Mouse (Mus musculus) forebrain, embryonic 11.5 days (tissue): ENCODE measurements at regions not wholly inside any gene's neighbourhood (a gene's known extent, or its start where the extent isn't known, plus 50 kb on each side); places are given as distances from the start of the nearest gene placed in this dataset.
A peak's percentile ranks its signal among the peaks of the same experiment; 100 is the strongest.

Experiments
- ATAC-seq: fragments of 200-750 bp; cut with Nextera tagmentation; replicated peaks from 2 replicates; pipeline ENCODE4 v1.8.0; 2017; ENCODE audit warnings: moderate TSS enrichment; ENCODE audit not compliant: low FRiP score
- DNase-seq: peaks from one replicate; pipeline ENCODE4 v3.0.0-alpha.2; 2017; ENCODE audit warnings: low spot score
- H3K27ac ChIP-seq: fragments of 300-500 bp; sonication (generic); 2 replicates; pipeline ENCODE4 v1.5.1; 2014; ENCODE audit warnings: low read depth, low read length
- H3K27me3 ChIP-seq: fragments of 300-500 bp; sonication (generic); 2 replicates; pipeline ENCODE4 v1.6.1; 2014; ENCODE audit warnings: mild to moderate bottlenecking, low read length, mixed read lengths; ENCODE audit not compliant: control insufficient read depth, insufficient read depth
- H3K36me3 ChIP-seq: fragments of 300-500 bp; sonication (generic); 2 replicates; pipeline ENCODE4 v1.6.1; 2014; ENCODE audit warnings: mild to moderate bottlenecking, low read length, moderate library complexity, mixed read lengths; ENCODE audit not compliant: control insufficient read depth, insufficient read depth
- H3K4me1 ChIP-seq: fragments of 300-500 bp; sonication (generic); replicated peaks from 2 replicates; pipeline ENCODE4 v1.6.1; 2014; ENCODE audit warnings: low read length, mixed read lengths; ENCODE audit not compliant: control insufficient read depth, insufficient read depth
- H3K4me2 ChIP-seq: fragments of 300-500 bp; sonication (generic); 2 replicates; pipeline ENCODE4 v1.6.1; 2014; ENCODE audit warnings: low read depth, mild to moderate bottlenecking, low read length, moderate library complexity, mixed read lengths; ENCODE audit not compliant: severe bottlenecking
- H3K4me3 ChIP-seq: fragments of 300-500 bp; sonication (generic); 2 replicates; pipeline ENCODE4 v1.5.1; 2014; ENCODE audit warnings: low read depth, low read length
- H3K9ac ChIP-seq: fragments of 300-500 bp; sonication (generic); 2 replicates; pipeline ENCODE4 v1.6.1; 2014; ENCODE audit warnings: low read length
- H3K9me3 ChIP-seq: fragments of 300-500 bp; sonication (generic); 2 replicates; pipeline ENCODE4 v1.6.1; 2016; ENCODE audit warnings: low read length, mixed read lengths; ENCODE audit not compliant: control insufficient read depth
- WGBS: fragments of 180-500 bp; shearing (Covaris S2); extraction: QIAGEN DNeasy Blood & Tissue Kit; methylation state at CpG from one replicate; pipeline ENCODE4 v1.1.7; 2014; 5-methylcytosine and 5-hydroxymethylcytosine counted together

DNA sequence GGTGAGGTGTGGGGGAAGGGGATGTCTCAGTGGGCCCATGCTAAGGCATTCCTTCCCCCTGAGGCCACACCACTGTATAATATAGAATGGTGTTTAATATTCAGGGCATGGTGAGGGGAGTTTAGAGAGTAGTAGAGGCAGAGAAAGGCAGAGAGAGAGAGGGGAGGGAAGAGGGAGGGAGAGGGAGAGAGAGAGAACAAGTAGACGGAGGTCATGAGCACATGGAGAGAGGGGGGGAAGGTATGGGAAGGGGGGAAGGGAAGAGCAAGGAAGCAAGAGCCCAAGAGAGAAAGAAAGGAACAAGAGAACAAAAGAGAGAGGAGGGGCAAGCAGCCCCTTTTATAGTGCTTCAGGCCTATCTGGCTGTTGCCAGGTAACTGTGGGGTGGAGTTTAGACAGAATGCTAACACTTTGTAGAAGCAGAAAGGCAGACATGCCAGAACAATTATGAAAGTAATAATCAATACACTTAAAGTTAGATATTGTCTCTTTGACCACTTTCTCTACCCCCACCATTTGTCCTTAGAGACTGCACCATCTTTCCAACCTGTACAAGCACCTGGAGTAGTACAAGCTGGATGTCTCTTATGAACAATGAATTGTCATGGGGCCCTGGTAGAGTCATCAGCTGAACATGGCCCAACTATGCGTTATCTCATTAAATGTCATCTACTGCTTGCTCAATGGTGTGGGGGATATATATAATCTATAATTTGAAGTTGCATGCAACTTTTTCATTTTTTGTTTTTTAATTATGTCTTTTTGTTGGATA, 422.6 kb downstream of the Nbas start:
- Histone ChIP-seq H3K4me3 (no peak overlapping the region), H3K4me2 (no peak overlapping the region), H3K27ac (no peak overlapping the region), H3K36me3 (no peaks in the 10 kb centered on the region), H3K9me3 (no peaks in the 10 kb centered on the region), H3K4me1 (no peaks in the 10 kb centered on the region), H3K27me3 (no peaks in the 10 kb centered on the region), H3K9ac (no peak overlapping the region)
- WGBS: 44% methylated on average over 2 of the region's 2 CpGs
- DNase-seq (no peak), ATAC-seq (peak; percentile 75)

DNA sequence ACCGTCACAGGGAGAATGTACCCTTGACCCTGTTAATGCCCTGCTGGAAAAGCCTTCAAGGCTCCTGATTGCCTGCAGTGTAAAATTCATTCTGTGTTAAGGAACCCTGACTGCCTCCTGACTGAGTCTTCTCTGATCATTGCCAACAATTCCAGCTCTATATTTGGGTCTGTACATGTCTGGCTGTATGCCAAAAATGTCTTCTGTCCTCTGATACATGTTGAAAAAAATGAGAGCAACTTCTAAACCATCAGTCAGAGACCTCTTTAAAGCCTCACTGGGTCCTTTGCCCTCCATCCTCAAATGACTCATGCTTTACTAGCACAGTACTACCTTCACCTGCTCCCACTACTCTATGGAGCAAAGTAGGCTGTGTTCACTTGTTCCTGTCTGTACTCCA, 408.3 kb downstream of the Nbas start:
- Histone ChIP-seq H3K27ac (no peak overlapping the region), H3K4me2 (no peak overlapping the region), H3K27me3 (no peaks in the 10 kb centered on the region), H3K4me1 (no peaks in the 10 kb centered on the region), H3K4me3 (no peak overlapping the region), H3K9ac (no peak overlapping the region), H3K36me3 (no peaks in the 10 kb centered on the region), H3K9me3 (no peaks in the 10 kb centered on the region)
- no peak for DNase-seq
- 78% methylated on average over 1 of the region's 1 CpGs for WGBS
- ATAC-seq: no peak

DNA sequence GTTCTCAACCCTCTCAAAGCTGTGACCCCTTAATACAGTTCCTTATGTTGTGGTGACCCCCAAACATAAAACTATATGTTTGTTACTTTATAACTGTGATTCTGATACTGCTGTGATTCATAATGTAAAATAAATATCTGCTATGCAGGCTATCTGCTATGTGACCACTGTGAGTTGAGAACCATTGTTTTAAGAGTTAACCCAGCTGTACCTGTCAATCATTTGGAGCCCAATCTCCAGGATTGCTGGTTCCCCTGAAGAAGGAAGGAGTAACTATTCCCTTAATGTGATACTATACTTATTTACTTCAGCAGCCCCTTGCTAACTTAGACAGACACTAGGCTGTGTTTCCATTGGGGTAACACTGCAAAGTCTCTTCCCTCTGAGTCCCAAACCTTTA, 400.5 kb downstream of the Nbas start:
- Histone ChIP-seq H3K4me3 (no peak overlapping the region), H3K4me1 (no peaks in the 10 kb centered on the region), H3K36me3 (no peaks in the 10 kb centered on the region), H3K9ac (no peak overlapping the region), H3K27me3 (no peaks in the 10 kb centered on the region), H3K27ac (no peak overlapping the region), H3K9me3 (no peaks in the 10 kb centered on the region), H3K4me2 (no peak overlapping the region)
- DNase-seq (no peak), ATAC-seq (no peak)

DNA sequence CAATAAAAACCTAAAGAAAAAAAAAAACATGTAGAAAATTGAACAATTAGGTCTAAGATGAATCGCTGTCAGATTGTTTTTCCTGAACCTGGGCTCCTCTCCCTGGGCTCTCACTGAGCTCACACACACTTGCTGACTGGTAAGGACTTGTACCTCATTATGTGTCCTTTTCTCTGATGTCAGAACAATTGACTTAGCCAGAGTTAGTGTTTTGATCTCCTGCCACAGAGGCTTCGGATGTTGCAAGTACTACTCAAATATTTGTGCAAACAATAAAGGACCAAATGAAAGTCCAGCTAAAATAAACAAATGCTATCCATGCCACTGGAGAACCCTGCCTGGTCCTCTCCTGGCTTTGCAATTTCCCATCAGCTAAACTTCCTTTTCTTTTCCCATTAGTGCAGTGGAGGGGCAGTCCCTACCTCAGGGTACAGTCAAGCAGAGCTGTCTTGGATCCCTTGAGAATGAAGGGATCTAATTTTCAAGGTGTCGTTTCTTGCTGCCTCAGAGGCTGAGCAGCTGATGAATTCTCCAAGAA, 399.6 kb downstream of the Nbas start:
- Histone ChIP-seq H3K4me2 (no peak overlapping the region), H3K4me1 (no peaks in the 10 kb centered on the region), H3K4me3 (no peak overlapping the region), H3K27ac (no peak overlapping the region), H3K27me3 (no peaks in the 10 kb centered on the region), H3K9me3 (no peaks in the 10 kb centered on the region), H3K36me3 (no peaks in the 10 kb centered on the region), H3K9ac (no peak overlapping the region)
- DNase-seq (no peak), ATAC-seq (no peak)
- 76% methylated on average over 3 of the region's 3 CpGs for WGBS

DNA sequence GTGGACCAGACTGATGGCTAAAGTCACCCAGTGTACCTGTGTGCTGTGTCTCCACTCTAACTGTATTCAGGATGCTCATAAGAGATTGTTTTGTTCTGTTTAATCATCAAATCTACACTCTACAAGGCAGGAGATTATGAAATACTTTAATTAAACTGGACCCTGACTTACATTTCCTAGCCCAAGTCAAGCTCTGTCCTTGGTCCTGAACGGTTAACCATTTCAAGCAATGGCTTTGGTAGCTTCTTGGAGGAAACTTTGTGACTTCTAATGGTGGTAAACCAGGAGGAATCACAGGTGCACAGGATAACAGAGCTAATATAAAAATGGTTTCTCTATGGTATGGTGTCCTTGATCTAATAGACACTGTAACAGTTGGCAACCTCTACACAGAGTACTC, 370.4 kb downstream of the Nbas start:
- Histone ChIP-seq H3K4me1 (no peaks in the 10 kb centered on the region), H3K27me3 (no peaks in the 10 kb centered on the region), H3K9ac (no peak overlapping the region), H3K9me3 (no peaks in the 10 kb centered on the region), H3K4me2 (no peak overlapping the region), H3K27ac (no peak overlapping the region), H3K36me3 (no peaks in the 10 kb centered on the region), H3K4me3 (no peak overlapping the region)
- WGBS: 58% methylated on average over 1 of the region's 1 CpGs
- DNase-seq: no peak
- no peak for ATAC-seq
